18 mouse cellular contexts compared by ENCODE assay signal in the genomic region with DNA sequence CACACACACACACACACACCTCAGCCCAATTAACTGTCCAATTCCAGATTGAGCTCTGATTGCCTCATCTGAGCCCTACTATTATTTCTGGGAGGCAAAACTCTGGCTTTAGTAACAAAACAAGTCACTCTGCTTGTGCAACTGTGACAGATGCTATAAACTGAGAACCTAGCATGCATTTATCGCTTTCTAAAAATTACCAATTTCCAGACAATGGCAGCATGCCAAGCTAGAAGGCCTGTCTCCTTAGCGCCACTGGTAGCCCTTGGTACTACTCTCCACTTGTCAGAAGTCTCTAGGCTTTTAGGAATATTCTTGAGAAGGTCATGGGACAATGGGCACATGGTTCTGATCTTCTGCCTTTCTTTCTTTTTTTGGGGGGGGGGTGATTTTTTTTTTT.
A peak's percentile ranks its signal among the peaks of the same experiment; 100 is the strongest.
DNase-seq lines count a peak whose midpoint lies in the region; ATAC-seq and TF ChIP-seq lines count a peak whose summit lies in the region.
"Had no signal": no experiment of that assay in that cellular context is flagged by ENCODE, and none has a peak within 500 bp of the region (broad histone marks: within the 10 kb centered on the region; RNA-seq: fewer than 3 reads in every experiment).

No protein-coding gene starts in this region.

- H3K4me2 ChIP-seq in lung, embryonic 16.5 days (ENCODE audit: low read depth, low read length): no peak overlapping the region
- H3K4me2 ChIP-seq in forebrain, embryonic 15.5 days (replicated peaks): no peak overlapping the region
- H3K4me2 ChIP-seq: embryonic facial prominence, embryonic 13.5 days; forebrain, embryonic 12.5 days; heart, embryonic 13.5 days; hindbrain, embryonic 15.5 days had no signal

- 71% methylated on average over 2 of the region's 2 CpGs for WGBS in lung, embryonic 16.5 days
- 76% methylated on average over 2 of the region's 2 CpGs for WGBS in lung, adult 2 months
- 63% methylated on average over 2 of the region's 2 CpGs for WGBS in forebrain, embryonic 15.5 days

- no peaks in the 10 kb centered on the region for H3K27me3 ChIP-seq in lung, embryonic 16.5 days (ENCODE audit: control insufficient read depth, insufficient read depth, low read depth, low read length)
- no peaks in the 10 kb centered on the region for H3K27me3 ChIP-seq in forebrain, embryonic 15.5 days
- H3K27me3 ChIP-seq: CH12.LX; embryonic facial prominence, embryonic 13.5 days; forebrain, embryonic 12.5 days; heart, embryonic 13.5 days; hindbrain, embryonic 15.5 days had no signal

- H3K9me3 ChIP-seq in lung, embryonic 16.5 days (ENCODE audit: control insufficient read depth, low read length): no peaks in the 10 kb centered on the region
- H3K9me3 ChIP-seq in forebrain, embryonic 15.5 days: no peaks in the 10 kb centered on the region
- H3K9me3 ChIP-seq: embryonic facial prominence, embryonic 13.5 days; forebrain, embryonic 12.5 days; heart, embryonic 13.5 days; hindbrain, embryonic 15.5 days had no signal

- peak; percentile 45; the same call in 1 of the 2 replicates for ATAC-seq in lung, embryonic 16.5 days (ENCODE audit: low read depth)
- no peak for ATAC-seq in forebrain, embryonic 15.5 days (replicated peaks)
- ATAC-seq: forebrain, postnatal 0 days had no signal

- no peak for TF ChIP-seq CTCF in lung, adult 2 months (IDR thresholded peaks at IDR 0.05; ENCODE audit: insufficient read depth, low read length)
- TF ChIP-seq CTCF in brain, embryonic 14.5 days (IDR thresholded peaks at IDR 0.05; ENCODE audit: borderline replicate concordance, extremely low read depth, insufficient read depth, insufficient read length): no peak

- H3K4me3 ChIP-seq in lung, embryonic 16.5 days (ENCODE audit: low read length): no peak overlapping the region
- no peak overlapping the region for H3K4me3 ChIP-seq in lung, adult 2 months (replicated peaks; ENCODE audit: extremely low read depth, low read depth, low read length)
- H3K4me3 ChIP-seq in forebrain, embryonic 15.5 days: no peak overlapping the region
- H3K4me3 ChIP-seq: embryonic facial prominence, embryonic 13.5 days; forebrain, embryonic 12.5 days; heart, embryonic 13.5 days; hindbrain, embryonic 15.5 days had no signal

- H3K36me3 ChIP-seq in lung, embryonic 16.5 days (ENCODE audit: control insufficient read depth, insufficient read depth, low read length): peaks cover 4% of the 10 kb centered on the region; the same call in 1 of the 2 replicates
- peaks cover 27% of the 10 kb centered on the region for H3K36me3 ChIP-seq in forebrain, embryonic 15.5 days

- H3K4me1 ChIP-seq in lung, embryonic 16.5 days (replicated peaks; ENCODE audit: control insufficient read depth, insufficient read depth, low read length): no peaks in the 10 kb centered on the region
- no peaks in the 10 kb centered on the region for H3K4me1 ChIP-seq in lung, adult 2 months (ENCODE audit: control insufficient read depth, insufficient read depth, low read length)
- no peaks in the 10 kb centered on the region for H3K4me1 ChIP-seq in forebrain, embryonic 15.5 days
- H3K4me1 ChIP-seq: embryonic facial prominence, embryonic 13.5 days; forebrain, embryonic 12.5 days; heart, embryonic 13.5 days; hindbrain, embryonic 15.5 days had no signal

- H3K27ac ChIP-seq in lung, embryonic 16.5 days (ENCODE audit: low read length): 0 out of 2 replicates have a peak overlapping the region, but pooled peaks have one; percentile 13
- no peak overlapping the region for H3K27ac ChIP-seq in forebrain, embryonic 15.5 days (replicated peaks)
- H3K27ac ChIP-seq: embryonic facial prominence, embryonic 13.5 days; forebrain, embryonic 12.5 days; heart, embryonic 13.5 days; hindbrain, embryonic 15.5 days had no signal

- no peak for TF ChIP-seq POLR2A in lung, adult 2 months (IDR thresholded peaks at IDR 0.05; ENCODE audit: borderline replicate concordance, extremely low read depth, low read depth, low read length)
- TF ChIP-seq POLR2A in brain, embryonic 14.5 days (IDR thresholded peaks at IDR 0.05; ENCODE audit: borderline replicate concordance, extremely low read depth, insufficient read depth, insufficient read length, poor library complexity, severe bottlenecking): no peak

- no peak overlapping the region for H3K9ac ChIP-seq in lung, embryonic 16.5 days (ENCODE audit: low read length)
- no peak overlapping the region for H3K9ac ChIP-seq in forebrain, embryonic 15.5 days (replicated peaks)
- H3K9ac ChIP-seq: embryonic facial prominence, embryonic 13.5 days; forebrain, embryonic 12.5 days; forebrain, postnatal 0 days; heart, embryonic 13.5 days; hindbrain, embryonic 15.5 days had no signal

- peak; percentile 49 for DNase-seq in heart, adult 11 months
- no peak for DNase-seq in heart, adult 18-20 months
- no peak for DNase-seq in lung, adult 2 months
- peak; percentile 36 for DNase-seq in brain, embryonic 14.5 days (ENCODE audit: low read depth)
- DNase-seq in lung, postnatal 36 days: peak; percentile 15
- DNase-seq: adrenal gland, adult 8-10 months; cerebellum, adult 8-10 months; cerebellum, postnatal 36 days; forebrain, postnatal 0 days; gastrocnemius, postnatal 14 days; heart, postnatal 36 days had no signal

Comparison
In these comparisons a context has a peak if more than half of its experiments do, and no peak if none do; other contexts are left out.
1. DNase-seq: peak in heart, adult 11 months (single experiment), brain, embryonic 14.5 days (single experiment) and lung, postnatal 36 days (single experiment); none in heart, adult 18-20 months (0 of 2) and lung, adult 2 months (single experiment).